Mouse (Mus musculus) brain, embryonic 14.5 days (tissue): ENCODE data around the gene Elp1. TPM values are rescaled to one million over a fixed set of nuclear protein-coding genes. Genes with fewer than 3 reads are reported as not detected.

Experiments
- DNase-seq: peaks from one replicate; pipeline ENCODE4 v3.0.0-alpha.2; 2011; ENCODE audit warnings: low read depth
- CTCF ChIP-seq: fragments of 200-500 bp; IDR thresholded peaks from 2 replicates; pipeline ENCODE4 v1.5.1; 2012; ENCODE audit warnings: inconsistent platforms, mild to moderate bottlenecking, moderate library complexity, borderline replicate concordance; ENCODE audit not compliant: insufficient read depth, insufficient read length; ENCODE audit errors: extremely low read depth
- POLR2A ChIP-seq: fragments of 200-500 bp; IDR thresholded peaks from 2 replicates; pipeline ENCODE4 v1.6.1; 2012; ENCODE audit warnings: mild to moderate bottlenecking, inconsistent platforms, borderline replicate concordance; ENCODE audit not compliant: poor library complexity, insufficient read depth, insufficient read length, severe bottlenecking; ENCODE audit errors: extremely low read depth
- polyA plus RNA-seq: library from polyadenylated mRNA; depleted of rRNA; stranded (reverse); fragments of >200 nt; gene quantifications from 2 replicates; pipeline ENCODE4 v1.2.3, GENCODE M21; 2012

Gene Elp1
- polyA plus RNA-seq, 1 experiment = 82.1 TPM

DNA sequence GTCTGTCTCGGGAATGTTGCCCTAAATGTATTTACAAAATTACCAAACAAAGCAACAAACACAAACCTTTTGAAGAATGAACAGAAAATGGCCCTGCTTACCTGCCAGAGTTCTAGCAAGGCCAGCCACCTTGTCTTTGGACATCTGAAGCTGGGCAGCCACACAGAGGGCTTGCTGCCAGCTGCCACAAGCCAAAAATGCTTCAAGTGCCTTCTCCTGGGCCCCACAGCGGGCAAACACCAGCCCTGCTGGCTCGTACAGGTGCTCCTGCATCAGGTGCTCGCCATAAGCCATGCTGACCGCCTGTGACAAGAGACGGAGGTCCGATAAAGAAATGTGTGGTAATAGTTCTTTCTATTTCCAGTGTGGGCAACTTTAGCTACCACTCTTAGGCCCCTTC is 33.2 kb downstream of the Elp1 start:
- TF ChIP-seq POLR2A (no peak), CTCF (no peak)

DNA sequence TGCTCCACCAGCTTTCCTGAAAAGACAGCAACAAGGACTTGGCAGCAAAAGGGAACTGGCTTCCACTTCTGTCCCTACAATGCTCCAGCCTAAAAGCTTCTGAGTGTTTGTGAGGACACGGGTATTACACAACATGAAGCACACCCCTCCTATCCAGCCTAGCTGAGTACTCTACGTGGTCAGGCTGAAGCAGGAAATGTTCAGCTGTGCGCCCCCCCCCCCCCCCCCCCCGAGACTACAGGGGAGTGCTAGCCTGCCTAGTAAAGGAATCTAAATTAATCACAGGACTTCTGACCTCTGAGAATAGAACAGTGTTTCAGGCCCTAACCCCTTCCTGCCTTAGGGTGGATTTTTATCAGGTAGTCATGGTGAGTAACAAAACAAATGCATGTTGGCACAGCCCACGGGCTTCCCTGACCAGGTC is 34.3 kb downstream of the Elp1 start:
- DNase-seq = no peak
- no peak for TF ChIP-seq CTCF

More for the DNA sequence above, 33.2 kb downstream of the Elp1 start:
- DNase-seq = no peak

GRCm38 (mm10) chr4:56757693-56758092 is 44.4 kb downstream of the Elp1 start:
- no peak for DNase-seq
- no peak for TF ChIP-seq CTCF
- no peak for TF ChIP-seq POLR2A

DNA sequence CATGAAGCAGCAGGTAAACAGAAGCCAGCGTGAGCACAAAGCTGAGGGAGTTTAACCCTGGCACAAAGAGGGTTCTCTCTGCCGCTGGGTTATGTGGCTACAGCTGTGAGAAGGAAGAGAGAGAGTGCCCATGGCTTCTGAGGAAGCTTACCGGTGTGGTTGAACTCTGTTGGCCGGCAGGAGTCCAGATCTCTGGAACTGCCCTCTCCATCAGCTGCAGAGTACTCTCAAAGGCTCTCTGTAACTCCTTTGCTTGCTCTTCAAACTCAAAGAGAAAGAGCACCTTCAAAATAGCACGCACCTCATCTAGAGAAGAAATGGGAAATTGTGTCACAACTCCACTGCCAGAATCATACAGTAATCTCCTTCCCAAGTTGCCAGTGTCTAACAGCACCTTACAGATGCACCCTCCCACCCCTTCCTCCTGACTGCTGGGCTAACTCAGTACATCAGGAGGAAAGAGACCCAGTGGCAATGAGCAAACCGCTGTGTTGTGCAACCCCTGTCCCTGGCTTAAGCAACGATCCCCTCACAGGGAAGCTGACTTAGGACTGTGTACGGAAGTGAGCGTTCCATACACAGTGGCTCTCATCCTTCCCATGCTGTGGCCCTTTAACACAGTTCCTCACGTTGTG is 45.0 kb downstream of the Elp1 start:
- no peak for DNase-seq
- TF ChIP-seq CTCF (no peak), POLR2A (no peak)

DNA sequence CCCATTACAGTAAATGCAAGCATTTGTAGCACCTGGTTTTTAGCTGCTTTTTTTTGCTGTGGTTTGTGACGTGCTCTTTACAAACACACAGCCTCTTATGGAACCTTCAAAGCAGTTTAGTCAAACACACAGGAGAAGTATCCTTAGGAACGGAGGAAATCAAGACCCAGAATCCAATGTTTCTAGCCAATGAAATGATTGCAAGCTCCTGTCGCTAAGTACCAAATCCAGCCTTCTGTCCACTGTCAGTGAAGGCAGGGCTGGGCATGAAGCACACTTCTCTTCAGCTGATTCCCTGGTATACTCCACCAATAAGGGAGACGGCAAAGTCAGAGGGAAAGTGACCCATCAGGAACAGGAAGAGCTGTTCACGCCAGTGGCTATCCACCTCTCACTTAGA is 46.1 kb downstream of the Elp1 start:
- no peak for DNase-seq
- no peak for TF ChIP-seq CTCF
- TF ChIP-seq POLR2A = no peak

GRCm38 (mm10) chr4:56747456-56747855 is 54.7 kb downstream of the Elp1 start:
- DNase-seq = no peak
- TF ChIP-seq POLR2A (no peak), CTCF (no peak)

- no peak for TF ChIP-seq POLR2A
- no peak for TF ChIP-seq CTCF
- no peak for DNase-seq
These were observed 55.8 kb downstream of the Elp1 start for GRCm38 (mm10) chr4:56746345-56746744.

GRCm38 (mm10) chr4:56743363-56744195 is 58.6 kb downstream of the Elp1 start, which contains the start of gene Actl7a:
TSS of gene Actl7a (plus strand) at chr4:56743413.
- no peak for DNase-seq
- TF ChIP-seq POLR2A (no peak), CTCF (no peak)

GRCm38 (mm10) chr4:56742698-56743097 is 59.4 kb downstream of the Elp1 start:
- TF ChIP-seq CTCF (no peak), POLR2A (no peak)
- no peak for DNase-seq

DNA sequence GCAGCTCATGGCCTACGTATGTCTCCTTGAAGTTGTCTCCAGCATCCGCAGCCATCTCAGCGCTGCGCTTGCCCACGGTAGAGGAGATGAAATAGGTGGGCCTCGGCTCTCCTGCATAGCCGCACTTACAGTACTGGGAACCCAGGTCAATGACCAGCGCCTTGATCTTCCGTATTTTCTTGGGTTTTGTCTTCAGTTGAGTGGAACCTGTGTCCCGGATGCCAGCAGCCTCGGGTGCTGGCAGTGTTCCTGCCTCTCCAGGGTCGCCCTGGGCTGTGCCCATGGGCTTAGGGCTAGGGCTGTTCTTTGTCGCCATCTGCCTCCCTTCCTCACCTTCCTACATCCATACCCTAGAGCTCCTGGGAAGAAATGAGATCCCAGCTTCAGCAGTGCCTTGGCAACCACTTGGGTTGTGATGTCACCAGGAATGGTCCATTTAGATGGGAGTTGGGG is 61.1 kb downstream of the Elp1 start, which contains the start of gene Actl7b:
Gene Actl7b, minus strand, starts transcription at position 403 of the 453 bp plus-strand sequence.
- TF ChIP-seq CTCF = no peak
- TF ChIP-seq POLR2A = no peak
- DNase-seq = no peak

GRCm38 (mm10) chr4:56740611-56741010 is 61.5 kb downstream of the Elp1 start:
- DNase-seq = no peak
- TF ChIP-seq CTCF = no peak
- TF ChIP-seq POLR2A = no peak
